Mouse (Mus musculus): Measurements from ENCODE around the gene Evpl. TPM values are rescaled to one million over a fixed set of nuclear protein-coding genes. Genes with fewer than 3 reads are reported as not detected.

Evpl gene
- polyA plus RNA-seq, 1 experiment from 2014 or later: 4.1 TPM

DNA sequence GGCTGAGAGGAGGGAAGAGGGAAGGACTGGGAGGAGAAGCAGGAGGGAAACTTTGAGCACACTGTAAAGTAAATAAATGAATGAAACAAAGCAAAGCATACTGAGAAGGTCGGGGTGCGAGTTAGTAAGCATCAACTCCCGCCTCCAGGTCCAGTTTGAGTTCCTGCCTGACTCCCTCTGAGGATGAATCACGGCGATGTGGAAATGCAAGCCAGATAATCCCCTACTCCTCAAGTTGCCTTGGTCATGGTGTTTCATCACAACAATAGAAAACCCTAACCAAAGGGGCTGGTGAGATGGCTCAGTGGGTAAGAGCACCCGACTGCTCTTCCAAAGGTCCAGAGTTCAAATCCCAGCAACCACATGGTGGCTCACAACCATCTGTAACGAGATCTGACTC is 61.9 kb downstream of the Evpl start:
- Histone ChIP-seq H3K36me3 (ENCODE audit: insufficient read depth, low read length) (peaks cover 54% of the 10 kb centered on the region), H3K4me3 (replicated peaks; ENCODE audit: low read depth, low read length) (no peak overlapping the region), H3K4me1 (replicated peaks; ENCODE audit: insufficient read depth, low read length) (no peaks in the 10 kb centered on the region), H3K27ac (peak overlapping the region; percentile 88), H3K9me3 (replicated peaks; ENCODE audit: low read length) (no peaks in the 10 kb centered on the region), H3K4me2 (ENCODE audit: low read length) (no peak overlapping the region), H3K9ac (ENCODE audit: low read depth, low read length) (no peak overlapping the region), H3K27me3 (ENCODE audit: insufficient read depth, low read length) (no peaks in the 10 kb centered on the region)
- no peak for DNase-seq (ENCODE audit: low spot score)
- no peak for TF ChIP-seq CTCF (IDR thresholded peaks at IDR 0.05; ENCODE audit: low read depth)
- 71% methylated on average over 7 of the region's 7 CpGs for WGBS
- ATAC-seq (replicated peaks; ENCODE audit: low FRiP score, low read depth): no peak

GRCm38 (mm10) chr11:116174775-116175448 is 63.0 kb downstream of the Evpl start:
- no peak for TF ChIP-seq CTCF (IDR thresholded peaks at IDR 0.05; ENCODE audit: low read depth)
- H3K4me2 ChIP-seq (ENCODE audit: low read length): no peak overlapping the region
- H3K36me3 ChIP-seq (ENCODE audit: insufficient read depth, low read length): peaks cover 47% of the 10 kb centered on the region

GRCm38 (mm10) chr11:116171959-116172358 is 65.9 kb downstream of the Evpl start:
- TF ChIP-seq CTCF (IDR thresholded peaks at IDR 0.05; ENCODE audit: low read depth): no peak
- Histone ChIP-seq H3K27me3 (ENCODE audit: insufficient read depth, low read length) (no peaks in the 10 kb centered on the region), H3K27ac (peak overlapping the region; percentile 73; the same call in 1 of the 2 replicates), H3K4me2 (ENCODE audit: low read length) (no peak overlapping the region), H3K36me3 (ENCODE audit: insufficient read depth, low read length) (peaks cover 27% of the 10 kb centered on the region; the same call in 1 of the 2 replicates), H3K9me3 (replicated peaks; ENCODE audit: low read length) (no peaks in the 10 kb centered on the region), H3K9ac (ENCODE audit: low read depth, low read length) (no peak overlapping the region), H3K4me1 (replicated peaks; ENCODE audit: insufficient read depth, low read length) (peaks cover 2% of the 10 kb centered on the region), H3K4me3 (replicated peaks; ENCODE audit: low read depth, low read length) (no peak overlapping the region)
- DNase-seq (ENCODE audit: low spot score): no peak
- whole genome bisulfite sequencing: 67% methylated on average over 2 of the region's 2 CpGs
- no peak for ATAC-seq (replicated peaks; ENCODE audit: low FRiP score, low read depth)

More at GRCm38 (mm10) chr11:116174775-116175448, 63.0 kb downstream of the Evpl start:
- DNase-seq (ENCODE audit: low spot score) (peak; percentile 28), ATAC-seq (replicated peaks; ENCODE audit: low FRiP score, low read depth) (peak; percentile 88)
- no peaks in the 10 kb centered on the region for H3K27me3 ChIP-seq (ENCODE audit: insufficient read depth, low read length)
- no peak overlapping the region for H3K4me3 ChIP-seq (replicated peaks; ENCODE audit: low read depth, low read length)
- peak overlapping the region; percentile 35; the same call in 1 of the 2 replicates for H3K9ac ChIP-seq (ENCODE audit: low read depth, low read length)
- 53% methylated on average over 22 of the region's 22 CpGs for WGBS
- no peaks in the 10 kb centered on the region for H3K4me1 ChIP-seq (replicated peaks; ENCODE audit: insufficient read depth, low read length)
- H3K9me3 ChIP-seq (replicated peaks; ENCODE audit: low read length): no peaks in the 10 kb centered on the region
- H3K27ac ChIP-seq: peak overlapping the region; percentile 88

Other genes starting within 250 kb of the Evpl start
- gene Galk1, start 225.4 kb downstream of the Evpl start, polyA plus RNA-seq (2015; fragmentation: Nextera tagmentation; extraction: Ambion mirVana): 149 and 156 TPM in 2 replicates
- gene H3f3b, start 210.1 kb downstream of the Evpl start, polyA plus RNA-seq (2015; fragmentation: Nextera tagmentation; extraction: Ambion mirVana): 1,980 and 2,021 TPM in 2 replicates
- 21.4 and 23.3 TPM in 2 replicates for gene Unk, start 207.8 kb downstream of the Evpl start, polyA plus RNA-seq (2015; fragmentation: Nextera tagmentation; extraction: Ambion mirVana)
- 0.54 and 0.75 TPM in 2 replicates for gene Unc13d, start 160.1 kb downstream of the Evpl start, polyA plus RNA-seq (2015; fragmentation: Nextera tagmentation; extraction: Ambion mirVana)
- 121 and 125 TPM in 2 replicates for gene Wbp2, start 151.1 kb downstream of the Evpl start, polyA plus RNA-seq (2015; fragmentation: Nextera tagmentation; extraction: Ambion mirVana)
- 40.8 and 41.7 TPM in 2 replicates for gene Trim47, start 110.9 kb downstream of the Evpl start, polyA plus RNA-seq (2015; fragmentation: Nextera tagmentation; extraction: Ambion mirVana)
- 3.1 and 3.3 TPM in 2 replicates for gene Trim65, start 106.9 kb downstream of the Evpl start, polyA plus RNA-seq (2015; fragmentation: Nextera tagmentation; extraction: Ambion mirVana)
- gene Mrpl38, start 99.2 kb downstream of the Evpl start, polyA plus RNA-seq (2015; fragmentation: Nextera tagmentation; extraction: Ambion mirVana): 81.1 and 89.8 TPM in 2 replicates
- 16.8 and 20.0 TPM in 2 replicates for gene Fbf1, start 69.9 kb downstream of the Evpl start, polyA plus RNA-seq (2015; fragmentation: Nextera tagmentation; extraction: Ambion mirVana)
- 44.0 and 47.2 TPM in 2 replicates for gene Ten1, start 39.2 kb downstream of the Evpl start, polyA plus RNA-seq (2015; fragmentation: Nextera tagmentation; extraction: Ambion mirVana)
- gene Acox1, start 39.0 kb downstream of the Evpl start, polyA plus RNA-seq (2015; fragmentation: Nextera tagmentation; extraction: Ambion mirVana): 55.5 and 64.0 TPM in 2 replicates
- gene Srp68, start 36.1 kb upstream of the Evpl start, polyA plus RNA-seq (2015; fragmentation: Nextera tagmentation; extraction: Ambion mirVana): 62.1 and 69.1 TPM in 2 replicates
- 0.13 and 0.18 TPM in 2 replicates for gene Galr2, start 42.9 kb upstream of the Evpl start, polyA plus RNA-seq (2015; fragmentation: Nextera tagmentation; extraction: Ambion mirVana)
- gene Exoc7, start 69.2 kb upstream of the Evpl start, polyA plus RNA-seq (2015; fragmentation: Nextera tagmentation; extraction: Ambion mirVana): 56.5 and 59.1 TPM in 2 replicates
- gene Foxj1, start 97.3 kb upstream of the Evpl start, polyA plus RNA-seq (2015; fragmentation: Nextera tagmentation; extraction: Ambion mirVana): 2.5 TPM in 2 replicates
- 7.4 and 8.1 TPM in 2 replicates for gene Rnf157, start 175.0 kb upstream of the Evpl start, polyA plus RNA-seq (2015; fragmentation: Nextera tagmentation; extraction: Ambion mirVana)
- gene Ubald2, start 196.0 kb upstream of the Evpl start, polyA plus RNA-seq (2015; fragmentation: Nextera tagmentation; extraction: Ambion mirVana): 53.5 and 53.6 TPM in 2 replicates
- 0.24 and 0.32 TPM in 2 replicates for gene Qrich2, start 228.2 kb upstream of the Evpl start, polyA plus RNA-seq (2015; fragmentation: Nextera tagmentation; extraction: Ambion mirVana)

All from kidney, postnatal 0 days (tissue).